Mouse (Mus musculus) liver, postnatal 0 days (tissue): Measurements from ENCODE around the gene Elmo1.

Experiments
- CTCF ChIP-seq: sonication (generic); IDR thresholded peaks from 2 replicates; pipeline ENCODE4 v1.5.1; 2016; ENCODE audit warnings: antibody characterized with exemption, low read depth
- EP300 ChIP-seq: IDR thresholded peaks from 2 replicates; pipeline ENCODE4 v1.6.1; 2016; ENCODE audit warnings: antibody characterized with exemption, low read depth, mild to moderate bottlenecking

DNA sequence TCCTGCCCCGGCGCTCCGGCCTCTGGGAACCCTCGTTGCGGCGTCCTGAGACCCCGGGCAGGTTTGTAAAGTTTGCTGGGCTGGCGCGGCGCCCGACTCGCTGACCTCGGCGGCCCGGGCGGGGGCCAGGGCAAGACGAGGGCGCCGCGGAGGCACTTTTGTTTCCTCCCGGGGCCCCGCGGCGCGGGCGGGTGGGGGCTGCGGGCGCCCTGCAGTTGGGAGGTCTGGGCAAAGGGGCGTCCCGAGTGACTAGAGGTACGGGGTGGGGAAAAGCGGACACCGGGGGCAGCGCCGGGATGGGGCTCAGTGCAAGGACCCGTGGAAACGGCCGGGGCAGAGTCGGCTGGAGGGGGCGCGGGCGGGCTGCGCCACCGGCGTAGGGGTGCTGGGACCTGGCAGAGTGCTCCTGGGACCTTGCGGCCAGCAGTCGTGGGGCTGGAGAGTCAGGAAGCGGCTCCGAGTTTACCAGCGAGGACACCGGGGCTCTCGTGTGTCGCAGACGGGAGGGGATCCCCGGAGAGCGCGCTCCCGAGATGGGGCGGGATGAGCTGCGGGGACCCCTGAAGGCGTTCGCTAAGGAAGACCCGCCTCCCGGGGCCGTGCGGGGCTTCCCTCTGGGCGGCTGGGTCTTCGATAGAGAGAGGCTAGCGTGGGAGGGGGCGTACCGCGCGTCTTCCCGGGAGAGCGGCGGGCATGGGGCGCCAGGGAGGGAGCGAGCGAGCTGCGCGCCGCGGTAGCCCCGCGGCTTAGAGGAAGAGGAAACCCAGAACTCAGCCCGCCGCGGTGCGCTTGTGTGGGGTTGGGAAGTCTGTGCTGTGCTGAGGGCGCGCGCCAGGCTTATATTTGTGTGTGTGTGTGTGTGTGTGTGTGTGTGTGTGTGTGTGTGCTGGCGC is 561 bp downstream of the Elmo1 start:
- TF ChIP-seq CTCF (no peak), EP300 (no peak)
